8 mouse cellular contexts compared by ENCODE assay signal in genomic region chr16:35270353-35270934, GRCm38 (mm10).
DNase-seq lines count a peak whose midpoint lies in the region; ATAC-seq and TF ChIP-seq lines count a peak whose summit lies in the region.

No protein-coding gene starts in this region.

- peak; percentile 89 for TF ChIP-seq EP300 in heart, adult 2 months (IDR thresholded peaks at IDR 0.05; ENCODE audit: insufficient read depth, low read depth, low read length)

- DNase-seq in 416B (ENCODE audit: low read depth) (peak; percentile 77), liver (peak; percentile 76)
- peak; percentile 75 for DNase-seq in adrenal gland, postnatal 25 days
- peak; percentile 85 for DNase-seq in embryonic facial prominence, embryonic 10.5 days (ENCODE audit: low spot score)
- DNase-seq in heart, adult 2 months: peak; percentile 71 to 74
- peak; percentile 83 for DNase-seq in neural tube, embryonic 11.5 days (ENCODE audit: low spot score)

- H3K36me3 ChIP-seq in embryonic facial prominence, embryonic 10.5 days (replicated peaks): no peaks in the 10 kb centered on the region
- H3K36me3 ChIP-seq in heart, adult 2 months (ENCODE audit: control insufficient read depth, insufficient read depth, low read length): no peaks in the 10 kb centered on the region
- no peaks in the 10 kb centered on the region for H3K36me3 ChIP-seq in kidney, embryonic 14.5 days (ENCODE audit: control insufficient read depth, insufficient read depth, low read length)
- H3K36me3 ChIP-seq in neural tube, embryonic 11.5 days (ENCODE audit: control insufficient read depth, insufficient read depth, low read length): no peaks in the 10 kb centered on the region
- no peaks in the 10 kb centered on the region for H3K36me3 ChIP-seq in stomach, embryonic 16.5 days (ENCODE audit: control insufficient read depth, insufficient read depth, low read length)

- WGBS in embryonic facial prominence, embryonic 10.5 days: 39% methylated on average over 10 of the region's 10 CpGs
- 40% methylated on average over 10 of the region's 10 CpGs for whole genome bisulfite sequencing in heart, adult 2 months
- WGBS in kidney, embryonic 14.5 days: 44% methylated on average over 10 of the region's 10 CpGs
- 38% methylated on average over 10 of the region's 10 CpGs for WGBS in neural tube, embryonic 11.5 days
- WGBS in stomach, embryonic 16.5 days: 44% methylated on average over 10 of the region's 10 CpGs

- no peak overlapping the region for H3K4me2 ChIP-seq in kidney, embryonic 14.5 days (replicated peaks; ENCODE audit: low read depth, low read length)
- no peak overlapping the region for H3K4me2 ChIP-seq in neural tube, embryonic 11.5 days (ENCODE audit: low read depth)
- H3K4me2 ChIP-seq in stomach, embryonic 16.5 days (ENCODE audit: low read depth, low read length): no peak overlapping the region

- H3K27me3 ChIP-seq in embryonic facial prominence, embryonic 10.5 days (replicated peaks; ENCODE audit: low read depth, poor library complexity, severe bottlenecking): peaks cover 22% of the 10 kb centered on the region
- no peaks in the 10 kb centered on the region for H3K27me3 ChIP-seq in heart, adult 2 months (ENCODE audit: control insufficient read depth, insufficient read depth, low read length)
- H3K27me3 ChIP-seq in kidney, embryonic 14.5 days (ENCODE audit: control insufficient read depth, insufficient read depth, low read length): 0 out of 2 replicates have a peak, but pooled peaks cover 5% of the 10 kb centered on the region
- H3K27me3 ChIP-seq in neural tube, embryonic 11.5 days (ENCODE audit: control insufficient read depth, insufficient read depth, low read length): no peaks in the 10 kb centered on the region
- no peaks in the 10 kb centered on the region for H3K27me3 ChIP-seq in stomach, embryonic 16.5 days (ENCODE audit: control insufficient read depth, insufficient read depth, low read length)

- no peak for TF ChIP-seq POLR2A in heart, adult 2 months (IDR thresholded peaks at IDR 0.05; ENCODE audit: insufficient read depth, low read depth, low read length)

- H3K79me2 ChIP-seq in heart, adult 2 months (replicated peaks; ENCODE audit: control insufficient read depth, insufficient read depth, low read length): no peaks in the 10 kb centered on the region

- no peak overlapping the region for H3K4me3 ChIP-seq in embryonic facial prominence, embryonic 10.5 days
- H3K4me3 ChIP-seq in heart, adult 2 months: no peak overlapping the region
- H3K4me3 ChIP-seq in kidney, embryonic 14.5 days (ENCODE audit: low read length): no peak overlapping the region
- no peak overlapping the region for H3K4me3 ChIP-seq in neural tube, embryonic 11.5 days (ENCODE audit: low read depth, low read length)
- H3K4me3 ChIP-seq in stomach, embryonic 16.5 days (replicated peaks; ENCODE audit: low read length): no peak overlapping the region

- no peaks in the 10 kb centered on the region for H3K9me3 ChIP-seq in embryonic facial prominence, embryonic 10.5 days
- H3K9me3 ChIP-seq in kidney, embryonic 14.5 days (ENCODE audit: control insufficient read depth, low read length): no peaks in the 10 kb centered on the region
- no peaks in the 10 kb centered on the region for H3K9me3 ChIP-seq in neural tube, embryonic 11.5 days (ENCODE audit: control insufficient read depth, low read length)
- no peaks in the 10 kb centered on the region for H3K9me3 ChIP-seq in stomach, embryonic 16.5 days (replicated peaks; ENCODE audit: control insufficient read depth, low read length)

- peak; percentile 92 for TF ChIP-seq CTCF in heart, adult 2 months (IDR thresholded peaks at IDR 0.05)

- intact Hi-C loops in heart, adult 2 months (cut with DNase I): loop anchor here (1.0 kb wide), 3 partner anchors 115 to 209 kb away; no protein-coding TSS in a partner anchor

- ATAC-seq in kidney, embryonic 14.5 days (ENCODE audit: low FRiP score, low TSS enrichment): peak; percentile 47; the same call in 1 of the 2 replicates
- peak; percentile 38; the same call in 1 of the 2 replicates for ATAC-seq in neural tube, embryonic 11.5 days (ENCODE audit: insufficient read depth, low FRiP score, low TSS enrichment)
- peak; percentile 17; the same call in 1 of the 2 replicates for ATAC-seq in stomach, embryonic 16.5 days (ENCODE audit: insufficient read depth, low FRiP score)

- no peak overlapping the region for H3K9ac ChIP-seq in heart, adult 2 months (ENCODE audit: low read depth, low read length)
- no peak overlapping the region for H3K9ac ChIP-seq in kidney, embryonic 14.5 days (ENCODE audit: low read depth, low read length)
- H3K9ac ChIP-seq in neural tube, embryonic 11.5 days (ENCODE audit: low read length): no peak overlapping the region
- H3K9ac ChIP-seq in stomach, embryonic 16.5 days (ENCODE audit: low read length): no peak overlapping the region

- peaks cover 32% of the 10 kb centered on the region for H3K4me1 ChIP-seq in embryonic facial prominence, embryonic 10.5 days
- peaks cover 1% of the 10 kb centered on the region; the same call in 1 of the 2 replicates for H3K4me1 ChIP-seq in heart, adult 2 months (ENCODE audit: control insufficient read depth, insufficient read depth, low read length)
- no peaks in the 10 kb centered on the region for H3K4me1 ChIP-seq in kidney, embryonic 14.5 days (ENCODE audit: control insufficient read depth, insufficient read depth, low read length)
- no peaks in the 10 kb centered on the region for H3K4me1 ChIP-seq in neural tube, embryonic 11.5 days (ENCODE audit: control insufficient read depth, insufficient read depth, low read length)
- no peaks in the 10 kb centered on the region for H3K4me1 ChIP-seq in stomach, embryonic 16.5 days (ENCODE audit: control insufficient read depth, insufficient read depth, low read length)

- H3K27ac ChIP-seq in embryonic facial prominence, embryonic 10.5 days (replicated peaks): no peak overlapping the region
- H3K27ac ChIP-seq in heart, adult 2 months: no peak overlapping the region
- H3K27ac ChIP-seq in kidney, embryonic 14.5 days (ENCODE audit: low read depth, low read length): no peak overlapping the region
- no peak overlapping the region for H3K27ac ChIP-seq in neural tube, embryonic 11.5 days (ENCODE audit: low read depth, low read length)
- H3K27ac ChIP-seq in stomach, embryonic 16.5 days (ENCODE audit: low read length): no peak overlapping the region
